Mouse (Mus musculus): ENCODE results near the gene Tigd2. TPM values are rescaled to one million over a fixed set of nuclear protein-coding genes. Genes with fewer than 3 reads are reported as not detected.

The Tigd2 gene
- polyA plus RNA-seq, 1 experiment from 2014 or later: 7.9 TPM

Other genes with a start within 250 kb of the Tigd2 start
- 8.3 and 9.0 TPM in 2 replicates for gene Fam13a, start 184.3 kb upstream of the Tigd2 start, polyA plus RNA-seq (2015; fragmentation: Nextera tagmentation; extraction: Ambion mirVana)
- gene Gprin3, start 217.4 kb downstream of the Tigd2 start, polyA plus RNA-seq (2015; fragmentation: Nextera tagmentation; extraction: Ambion mirVana): 2.7 TPM in 2 replicates

All from forebrain, embryonic 15.5 days (tissue).